Mouse (Mus musculus): ENCODE data around the gene Osbpl9. TPM values are rescaled to one million over a fixed set of nuclear protein-coding genes. Genes with fewer than 3 reads are reported as not detected.

Gene Osbpl9
- 75.8 and 78.8 TPM in 2 replicates for polyA plus RNA-seq (2014; fragmentation: Nextera tagmentation; extraction: Ambion mirVana)

GRCm38 (mm10) chr4:109201582-109202424 is at the start of gene Osbpl9:
Gene Osbpl9 (minus strand): TSS chr4:109202272.
- Histone ChIP-seq H3K36me3 (ENCODE audit: control insufficient read depth, insufficient read depth, low read length) (no peaks in the 10 kb centered on the region), H3K9me3 (ENCODE audit: control insufficient read depth, low read length) (no peaks in the 10 kb centered on the region), H3K27me3 (ENCODE audit: control insufficient read depth, insufficient read depth, low read length) (no peaks in the 10 kb centered on the region), H3K4me1 (ENCODE audit: control insufficient read depth, insufficient read depth, low read length) (peaks cover 9% of the 10 kb centered on the region), H3K4me3 (ENCODE audit: low read depth, low read length) (peak within 1 kb of the TSS; percentile 83), H3K9ac (ENCODE audit: low read length) (peak within 1 kb of the TSS; percentile 71), H3K27ac (ENCODE audit: low read depth, low read length) (peak within 1 kb of the TSS; percentile 83), H3K4me2 (peak within 1 kb of the TSS; percentile 98)
- ATAC-seq (ENCODE audit: low FRiP score) = peak; percentile 99
- DNase-seq (ENCODE audit: low spot score, missing footprints) = peak; percentile 100
- under 1% methylated on average over 59 of the region's 59 CpGs for WGBS

GRCm38 (mm10) chr4:109251605-109252004 is 49.5 kb upstream of the Osbpl9 start:
- Histone ChIP-seq H3K27me3 (ENCODE audit: control insufficient read depth, insufficient read depth, low read length) (no peaks in the 10 kb centered on the region), H3K4me2 (no peak overlapping the region), H3K9ac (ENCODE audit: low read length) (no peak overlapping the region), H3K36me3 (ENCODE audit: control insufficient read depth, insufficient read depth, low read length) (no peaks in the 10 kb centered on the region), H3K9me3 (ENCODE audit: control insufficient read depth, low read length) (no peaks in the 10 kb centered on the region), H3K4me1 (ENCODE audit: control insufficient read depth, insufficient read depth, low read length) (no peaks in the 10 kb centered on the region), H3K27ac (ENCODE audit: low read depth, low read length) (no peak overlapping the region), H3K4me3 (ENCODE audit: low read depth, low read length) (no peak overlapping the region)
- DNase-seq (ENCODE audit: low spot score, missing footprints) (no peak), ATAC-seq (ENCODE audit: low FRiP score) (no peak)
- 51% methylated on average over 3 of the region's 3 CpGs for WGBS

- no peak overlapping the region for H3K9ac ChIP-seq (ENCODE audit: low read length)
- no peaks in the 10 kb centered on the region for H3K9me3 ChIP-seq (ENCODE audit: control insufficient read depth, low read length)
- no peak overlapping the region for H3K4me3 ChIP-seq (ENCODE audit: low read depth, low read length)
- no peak overlapping the region for H3K27ac ChIP-seq (ENCODE audit: low read depth, low read length)
- no peak for DNase-seq (ENCODE audit: low spot score, missing footprints)
- H3K36me3 ChIP-seq (ENCODE audit: control insufficient read depth, insufficient read depth, low read length) = no peaks in the 10 kb centered on the region
- no peak overlapping the region for H3K4me2 ChIP-seq
- no peaks in the 10 kb centered on the region for H3K27me3 ChIP-seq (ENCODE audit: control insufficient read depth, insufficient read depth, low read length)
- no peaks in the 10 kb centered on the region for H3K4me1 ChIP-seq (ENCODE audit: control insufficient read depth, insufficient read depth, low read length)
- ATAC-seq (ENCODE audit: low FRiP score) = no peak
- WGBS = 82% methylated on average over 6 of the region's 6 CpGs
These were observed 43.0 kb upstream of the Osbpl9 start for GRCm38 (mm10) chr4:109245016-109245620.

GRCm38 (mm10) chr4:109244506-109244905 is 42.4 kb upstream of the Osbpl9 start:
- H3K27ac ChIP-seq (ENCODE audit: low read depth, low read length) = no peak overlapping the region
- H3K36me3 ChIP-seq (ENCODE audit: control insufficient read depth, insufficient read depth, low read length) = no peaks in the 10 kb centered on the region
- no peaks in the 10 kb centered on the region for H3K9me3 ChIP-seq (ENCODE audit: control insufficient read depth, low read length)
- H3K27me3 ChIP-seq (ENCODE audit: control insufficient read depth, insufficient read depth, low read length) = no peaks in the 10 kb centered on the region
- WGBS = 87% methylated on average over 7 of the region's 7 CpGs
- H3K4me2 ChIP-seq = no peak overlapping the region
- no peak overlapping the region for H3K4me3 ChIP-seq (ENCODE audit: low read depth, low read length)
- ATAC-seq (ENCODE audit: low FRiP score) (no peak), DNase-seq (ENCODE audit: low spot score, missing footprints) (no peak)
- no peak overlapping the region for H3K9ac ChIP-seq (ENCODE audit: low read length)
- no peaks in the 10 kb centered on the region for H3K4me1 ChIP-seq (ENCODE audit: control insufficient read depth, insufficient read depth, low read length)

GRCm38 (mm10) chr4:109241934-109242333 is 39.9 kb upstream of the Osbpl9 start:
- WGBS = 78% methylated on average over 4 of the region's 4 CpGs
- H3K4me2 ChIP-seq = no peak overlapping the region
- no peak overlapping the region for H3K4me3 ChIP-seq (ENCODE audit: low read depth, low read length)
- no peaks in the 10 kb centered on the region for H3K4me1 ChIP-seq (ENCODE audit: control insufficient read depth, insufficient read depth, low read length)
- no peaks in the 10 kb centered on the region for H3K27me3 ChIP-seq (ENCODE audit: control insufficient read depth, insufficient read depth, low read length)
- no peak for DNase-seq (ENCODE audit: low spot score, missing footprints)
- H3K36me3 ChIP-seq (ENCODE audit: control insufficient read depth, insufficient read depth, low read length) = no peaks in the 10 kb centered on the region
- ATAC-seq (ENCODE audit: low FRiP score) = no peak
- H3K9ac ChIP-seq (ENCODE audit: low read length) = no peak overlapping the region
- no peak overlapping the region for H3K27ac ChIP-seq (ENCODE audit: low read depth, low read length)
- no peaks in the 10 kb centered on the region for H3K9me3 ChIP-seq (ENCODE audit: control insufficient read depth, low read length)

- H3K9me3 ChIP-seq (ENCODE audit: control insufficient read depth, low read length) = no peaks in the 10 kb centered on the region
- no peaks in the 10 kb centered on the region for H3K27me3 ChIP-seq (ENCODE audit: control insufficient read depth, insufficient read depth, low read length)
- ATAC-seq (ENCODE audit: low FRiP score) = no peak
- H3K4me1 ChIP-seq (ENCODE audit: control insufficient read depth, insufficient read depth, low read length) = no peaks in the 10 kb centered on the region
- H3K36me3 ChIP-seq (ENCODE audit: control insufficient read depth, insufficient read depth, low read length) = no peaks in the 10 kb centered on the region
- no peak for DNase-seq (ENCODE audit: low spot score, missing footprints)
- no peak overlapping the region for H3K4me3 ChIP-seq (ENCODE audit: low read depth, low read length)
- H3K9ac ChIP-seq (ENCODE audit: low read length) = no peak overlapping the region
- no peak overlapping the region for H3K4me2 ChIP-seq
- H3K27ac ChIP-seq (ENCODE audit: low read depth, low read length) = no peak overlapping the region
These were observed 39.1 kb upstream of the Osbpl9 start for GRCm38 (mm10) chr4:109241221-109241620.

GRCm38 (mm10) chr4:109238428-109239268 is 36.6 kb upstream of the Osbpl9 start:
- no peak overlapping the region for H3K9ac ChIP-seq (ENCODE audit: low read length)
- H3K9me3 ChIP-seq (ENCODE audit: control insufficient read depth, low read length) = no peaks in the 10 kb centered on the region
- no peak overlapping the region for H3K4me3 ChIP-seq (ENCODE audit: low read depth, low read length)
- H3K36me3 ChIP-seq (ENCODE audit: control insufficient read depth, insufficient read depth, low read length) = no peaks in the 10 kb centered on the region
- H3K4me2 ChIP-seq = no peak overlapping the region
- no peak for DNase-seq (ENCODE audit: low spot score, missing footprints)
- ATAC-seq (ENCODE audit: low FRiP score) = no peak
- no peak overlapping the region for H3K27ac ChIP-seq (ENCODE audit: low read depth, low read length)
- WGBS = 85% methylated on average over 24 of the region's 24 CpGs
- no peaks in the 10 kb centered on the region for H3K4me1 ChIP-seq (ENCODE audit: control insufficient read depth, insufficient read depth, low read length)
- no peaks in the 10 kb centered on the region for H3K27me3 ChIP-seq (ENCODE audit: control insufficient read depth, insufficient read depth, low read length)

- H3K4me1 ChIP-seq (ENCODE audit: control insufficient read depth, insufficient read depth, low read length) = no peaks in the 10 kb centered on the region
- peak; percentile 83 for DNase-seq (ENCODE audit: low spot score, missing footprints)
- H3K27ac ChIP-seq (ENCODE audit: low read depth, low read length) = peak overlapping the region; percentile 32; the same call in 1 of the 2 replicates
- no peaks in the 10 kb centered on the region for H3K9me3 ChIP-seq (ENCODE audit: control insufficient read depth, low read length)
- H3K36me3 ChIP-seq (ENCODE audit: control insufficient read depth, insufficient read depth, low read length) = no peaks in the 10 kb centered on the region
- 78% methylated on average over 7 of the region's 7 CpGs for WGBS
- H3K27me3 ChIP-seq (ENCODE audit: control insufficient read depth, insufficient read depth, low read length) = no peaks in the 10 kb centered on the region
- ATAC-seq (ENCODE audit: low FRiP score) = no peak
- no peak overlapping the region for H3K4me3 ChIP-seq (ENCODE audit: low read depth, low read length)
- H3K9ac ChIP-seq (ENCODE audit: low read length) = no peak overlapping the region
- H3K4me2 ChIP-seq = no peak overlapping the region
These were observed 34.3 kb upstream of the Osbpl9 start for GRCm38 (mm10) chr4:109236186-109236879.
